Mouse (Mus musculus) limb, embryonic 14.5 days (tissue): ENCODE data around the gene Fzd10. TPM values are rescaled to one million over a fixed set of nuclear protein-coding genes. Genes with fewer than 3 reads are reported as not detected.

Experiments
- ATAC-seq: fragments of 200-750 bp; cut with Nextera tagmentation; 2 replicates; pipeline ENCODE4 v1.8.0; 2017; ENCODE audit warnings: low read depth, moderate number of reproducible peaks, moderate TSS enrichment; ENCODE audit not compliant: low FRiP score
- DNase-seq: peaks from one replicate; pipeline ENCODE4 v3.0.0-alpha.2; 2015; ENCODE audit warnings: low spot score
- H3K27ac ChIP-seq: fragments of 300-500 bp; sonication (generic); replicated peaks from 2 replicates; pipeline ENCODE4 v1.5.1; 2014; ENCODE audit warnings: low read depth, mild to moderate bottlenecking, low read length, moderate library complexity, mixed read lengths
- H3K27me3 ChIP-seq: fragments of 300-500 bp; sonication (generic); 2 replicates; pipeline ENCODE4 v1.6.1; 2014; ENCODE audit warnings: low read length, mixed read lengths; ENCODE audit not compliant: control insufficient read depth, insufficient read depth
- H3K36me3 ChIP-seq: fragments of 300-500 bp; sonication (generic); 2 replicates; pipeline ENCODE4 v1.6.1; 2014; ENCODE audit warnings: mild to moderate bottlenecking, low read length, moderate library complexity, mixed read lengths; ENCODE audit not compliant: control insufficient read depth, insufficient read depth
- H3K4me1 ChIP-seq: fragments of 300-500 bp; sonication (generic); 2 replicates; pipeline ENCODE4 v1.6.1; 2014; ENCODE audit warnings: antibody characterized with exemption, low read length, mixed read lengths; ENCODE audit not compliant: control insufficient read depth, insufficient read depth
- H3K4me2 ChIP-seq: fragments of 300-500 bp; sonication (generic); replicated peaks from 2 replicates; pipeline ENCODE4 v1.6.1; 2014; ENCODE audit warnings: low read depth, mild to moderate bottlenecking, low read length, moderate library complexity; ENCODE audit not compliant: severe bottlenecking
- H3K4me3 ChIP-seq: fragments of 300-500 bp; sonication (generic); replicated peaks from 2 replicates; pipeline ENCODE4 v1.5.1; 2014; ENCODE audit warnings: low read length
- H3K9ac ChIP-seq: fragments of 300-500 bp; sonication (generic); 2 replicates; pipeline ENCODE4 v1.6.1; 2014; ENCODE audit warnings: mild to moderate bottlenecking, low read depth, low read length, moderate library complexity; ENCODE audit not compliant: severe bottlenecking
- H3K9me3 ChIP-seq: fragments of 300-500 bp; sonication (generic); 2 replicates; pipeline ENCODE4 v1.6.1; 2016; ENCODE audit warnings: low read length; ENCODE audit not compliant: control insufficient read depth
- POLR2A ChIP-seq: fragments of 200-500 bp; IDR thresholded peaks from 2 replicates; pipeline ENCODE4 v1.8.0; 2012; ENCODE audit warnings: inconsistent platforms, mild to moderate bottlenecking, moderate library complexity, borderline replicate concordance; ENCODE audit not compliant: insufficient read depth, insufficient read length; ENCODE audit errors: extremely low read depth
- WGBS: fragments of 180-500 bp; shearing (Covaris S2); extraction: QIAGEN DNeasy Blood & Tissue Kit; methylation state at CpG from one replicate; pipeline ENCODE4 v1.1.7; 2014; 5-methylcytosine and 5-hydroxymethylcytosine counted together
- polyA plus RNA-seq, 2 experiments: library from polyadenylated mRNA; depleted of rRNA in 1 of 2; stranded (reverse) in 1 of 2; unstranded in 1 of 2; fragments of >200 nt; fragmentation: Nextera tagmentation in 1 of 2; extraction: Ambion mirVana in 1 of 2; gene quantifications; 2 replicates each; pipeline versions ENCODE4 v1.2.1 to v1.2.3; 2012 to 2014

The Fzd10 gene
- polyA plus RNA-seq, 2 experiments, result 12.5 to 23.1 TPM

DNA sequence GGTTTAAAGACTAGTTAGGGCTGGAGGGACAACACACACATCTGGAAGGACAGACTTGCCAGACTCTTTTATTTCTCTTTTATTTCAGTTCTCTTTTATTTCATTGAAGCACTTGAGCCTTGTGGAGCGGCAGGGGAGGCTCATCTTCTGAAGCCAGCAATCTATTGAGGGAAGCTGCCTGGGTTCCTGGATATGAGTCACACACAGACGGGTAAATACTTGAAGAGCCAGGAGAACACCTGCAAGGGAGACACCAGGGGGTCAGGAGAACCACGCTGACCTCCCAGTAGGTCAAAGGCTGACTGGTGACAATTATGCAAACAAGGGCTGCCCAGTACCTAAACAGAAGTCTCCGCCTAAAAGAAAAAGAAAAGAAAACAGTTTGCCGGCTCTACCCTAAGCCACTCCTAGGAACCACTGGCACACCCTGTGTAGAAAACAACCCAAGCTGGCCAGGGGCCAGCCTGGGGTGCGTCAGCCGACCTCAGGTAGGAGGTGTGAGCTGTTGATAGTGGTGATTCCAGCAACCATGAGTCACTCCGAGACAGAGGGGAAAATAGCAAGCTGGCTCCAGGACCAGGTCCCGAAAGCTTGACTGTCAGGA lies 21.5 kb upstream of the Fzd10 start:
- no peaks in the 10 kb centered on the region for H3K9me3 ChIP-seq
- H3K4me1 ChIP-seq, result peaks cover 23% of the 10 kb centered on the region; the same call in 1 of the 2 replicates
- H3K27me3 ChIP-seq, result no peaks in the 10 kb centered on the region
- H3K9ac ChIP-seq, result no peak overlapping the region
- no peak overlapping the region for H3K27ac ChIP-seq
- H3K4me3 ChIP-seq, result no peak overlapping the region
- H3K4me2 ChIP-seq, result no peak overlapping the region
- TF ChIP-seq POLR2A, result no peak
- DNase-seq, result no peak
- no peak for ATAC-seq
- H3K36me3 ChIP-seq, result no peaks in the 10 kb centered on the region
- WGBS, result 29% methylated on average over 9 of the region's 9 CpGs

DNA sequence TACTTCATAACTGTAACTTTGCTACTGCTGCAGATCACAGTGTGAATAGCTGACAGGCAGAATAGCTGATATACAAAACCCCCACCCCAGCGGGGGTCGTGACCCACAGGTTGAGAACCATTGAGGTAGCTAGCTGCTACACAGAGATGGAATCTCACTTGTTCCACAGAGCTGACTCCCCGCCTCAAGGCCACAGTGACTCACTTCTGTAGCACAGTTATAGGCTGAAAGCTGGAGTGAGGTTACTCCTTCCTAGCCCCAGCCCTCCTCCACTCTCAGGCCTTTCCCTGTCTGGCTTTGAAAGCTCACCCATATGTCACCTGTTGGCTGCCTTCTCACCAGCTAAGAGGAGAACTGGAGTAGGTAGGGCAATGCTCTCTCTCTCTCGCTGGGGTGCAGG lies 19.7 kb upstream of the Fzd10 start:
- Histone ChIP-seq H3K9ac (no peak overlapping the region), H3K9me3 (no peaks in the 10 kb centered on the region), H3K4me2 (no peak overlapping the region), H3K4me1 (peaks cover 18% of the 10 kb centered on the region; the same call in 1 of the 2 replicates), H3K36me3 (no peaks in the 10 kb centered on the region), H3K27ac (peak overlapping the region; percentile 21; the same call in 1 of the 2 replicates), H3K4me3 (no peak overlapping the region), H3K27me3 (no peaks in the 10 kb centered on the region)
- DNase-seq, result no peak
- ATAC-seq, result peak; percentile 31; the same call in 1 of the 2 replicates
- WGBS, result 63% methylated on average over 4 of the region's 4 CpGs
- no peak for TF ChIP-seq POLR2A

DNA sequence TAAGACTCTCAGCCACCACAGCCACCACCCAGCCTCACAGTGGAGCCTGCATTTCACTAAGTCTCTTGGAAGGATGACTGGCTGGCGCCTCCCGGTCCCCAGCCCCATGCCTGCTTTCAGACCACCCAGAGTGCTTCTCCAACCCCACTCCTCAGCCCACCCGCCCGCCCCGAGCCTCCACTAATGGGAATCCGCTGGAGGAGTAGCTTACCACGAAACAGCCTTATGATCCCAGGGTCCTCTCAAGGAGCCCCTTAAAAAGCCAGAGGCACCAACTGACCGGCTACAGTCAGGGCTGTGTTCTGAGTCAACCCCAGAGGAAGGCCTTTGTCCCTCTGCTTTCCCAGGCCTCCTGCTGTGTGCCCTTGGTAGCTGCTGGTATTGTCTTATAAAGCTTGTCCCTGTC lies 19.1 kb upstream of the Fzd10 start:
- no peak for DNase-seq
- H3K9me3 ChIP-seq, result no peaks in the 10 kb centered on the region
- TF ChIP-seq POLR2A, result no peak
- H3K4me2 ChIP-seq, result no peak overlapping the region
- H3K4me1 ChIP-seq, result peaks cover 17% of the 10 kb centered on the region; the same call in 1 of the 2 replicates
- ATAC-seq, result peak; percentile 64
- no peaks in the 10 kb centered on the region for H3K27me3 ChIP-seq
- 20% methylated on average over 8 of the region's 8 CpGs for WGBS
- H3K27ac ChIP-seq, result peak overlapping the region; percentile 26; the same call in 1 of the 2 replicates
- H3K9ac ChIP-seq, result no peak overlapping the region
- H3K36me3 ChIP-seq, result no peaks in the 10 kb centered on the region
- H3K4me3 ChIP-seq, result no peak overlapping the region

DNA sequence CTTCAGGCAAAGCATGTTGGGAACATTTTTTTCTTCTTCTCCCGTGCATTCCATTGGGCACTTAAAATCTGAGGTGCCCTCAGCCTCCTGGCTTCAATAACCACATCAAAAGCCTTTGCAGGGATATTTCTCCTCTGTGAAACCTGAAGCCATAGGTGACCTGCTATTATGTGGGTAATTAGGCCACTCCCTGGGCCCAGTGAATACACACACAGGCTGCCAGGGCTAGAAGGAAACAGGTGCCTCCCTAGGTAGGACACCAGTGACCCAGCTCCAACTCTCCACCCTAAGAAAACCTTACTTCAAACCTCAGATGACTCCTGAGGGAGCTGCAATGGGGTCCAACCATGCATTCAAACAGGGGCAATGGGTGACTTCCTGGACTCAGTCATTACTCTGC lies 11.4 kb upstream of the Fzd10 start:
- TF ChIP-seq POLR2A, result no peak
- no peak overlapping the region for H3K4me3 ChIP-seq
- ATAC-seq, result no peak

DNA sequence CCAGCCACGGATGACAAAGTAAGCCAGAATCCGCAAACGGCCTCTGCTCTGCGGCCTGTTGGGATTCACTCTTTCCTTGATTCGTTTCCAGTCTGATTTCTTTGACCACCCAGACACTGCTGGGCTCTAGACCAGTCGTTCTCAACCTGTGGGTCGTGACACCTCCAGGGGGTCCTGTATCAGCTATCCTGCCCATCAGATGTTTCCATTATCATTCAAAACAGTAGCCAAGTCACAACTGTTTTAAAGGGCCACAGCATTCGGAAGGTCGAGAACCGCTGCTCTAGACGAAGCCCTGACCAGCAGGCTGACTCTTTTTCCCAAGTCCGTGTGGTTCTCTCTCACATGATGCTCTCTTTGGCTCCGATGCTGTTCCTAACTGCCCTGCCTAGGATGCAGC lies 7.2 kb upstream of the Fzd10 start:
- H3K4me1 ChIP-seq, result peaks cover 6% of the 10 kb centered on the region; the same call in 1 of the 2 replicates
- H3K36me3 ChIP-seq, result no peaks in the 10 kb centered on the region
- DNase-seq, result no peak
- no peak overlapping the region for H3K27ac ChIP-seq
- WGBS, result 91% methylated on average over 13 of the region's 13 CpGs
- no peak overlapping the region for H3K9ac ChIP-seq
- no peak overlapping the region for H3K4me2 ChIP-seq
- TF ChIP-seq POLR2A, result no peak
- no peaks in the 10 kb centered on the region for H3K9me3 ChIP-seq
- no peaks in the 10 kb centered on the region for H3K27me3 ChIP-seq
- no peak for ATAC-seq
- H3K4me3 ChIP-seq, result no peak overlapping the region

More for the DNA sequence above, 11.4 kb upstream of the Fzd10 start:
- H3K9me3 ChIP-seq, result no peaks in the 10 kb centered on the region
- no peak overlapping the region for H3K4me2 ChIP-seq
- H3K9ac ChIP-seq, result no peak overlapping the region
- no peaks in the 10 kb centered on the region for H3K36me3 ChIP-seq
- 31% methylated on average over 1 of the region's 1 CpGs for WGBS
- H3K4me1 ChIP-seq, result no peaks in the 10 kb centered on the region
- no peak overlapping the region for H3K27ac ChIP-seq
- DNase-seq, result no peak
- H3K27me3 ChIP-seq, result no peaks in the 10 kb centered on the region
